Mouse (Mus musculus) olfactory bulb, adult 2 months (tissue): ENCODE results near the gene Nfe2. TPM values are rescaled to one million over a fixed set of nuclear protein-coding genes. Genes with fewer than 3 reads are reported as not detected.

ENCODE experiments used
- H3K27ac ChIP-seq: fragments of 200-500 bp; 2 replicates; pipeline ENCODE4 v1.5.1; 2012; ENCODE audit warnings: low read depth, low read length; ENCODE audit not compliant: insufficient read depth
- H3K4me1 ChIP-seq: fragments of 200-500 bp; 2 replicates; pipeline ENCODE4 v1.6.1; 2012; ENCODE audit warnings: low read length; ENCODE audit not compliant: control insufficient read depth, insufficient read depth
- H3K4me3 ChIP-seq: fragments of 200-500 bp; 2 replicates; pipeline ENCODE4 v1.5.1; 2012; ENCODE audit warnings: mild to moderate bottlenecking, low read depth, low read length, moderate library complexity; ENCODE audit not compliant: insufficient read depth
- CTCF ChIP-seq: fragments of 200-500 bp; IDR thresholded peaks from 2 replicates; pipeline ENCODE4 v1.5.1; 2012; ENCODE audit warnings: low read depth, mild to moderate bottlenecking, low read length, moderate library complexity; ENCODE audit not compliant: insufficient read depth
- POLR2A ChIP-seq: fragments of 200-500 bp; IDR thresholded peaks from 2 replicates; pipeline ENCODE4 v1.6.1; 2012; ENCODE audit warnings: mild to moderate bottlenecking, low read depth, low read length, moderate library complexity; ENCODE audit not compliant: insufficient read depth
- WGBS: fragments of 180-500 bp; shearing (Covaris S2); methylation state at CpG from one replicate; pipeline ENCODE4 v1.1.7; 2018; 5-methylcytosine and 5-hydroxymethylcytosine counted together
- polyA plus RNA-seq: library from polyadenylated mRNA; stranded (reverse); fragments of >200 nt; gene quantifications from 2 replicates; pipeline ENCODE4 v1.2.4, GENCODE M21; 2012; ENCODE audit warnings: low replicate concordance; ENCODE audit not compliant: missing spikeins, insufficient read depth, insufficient read length

Nfe2 gene
- polyA plus RNA-seq, 1 experiment, result not detected

DNA sequence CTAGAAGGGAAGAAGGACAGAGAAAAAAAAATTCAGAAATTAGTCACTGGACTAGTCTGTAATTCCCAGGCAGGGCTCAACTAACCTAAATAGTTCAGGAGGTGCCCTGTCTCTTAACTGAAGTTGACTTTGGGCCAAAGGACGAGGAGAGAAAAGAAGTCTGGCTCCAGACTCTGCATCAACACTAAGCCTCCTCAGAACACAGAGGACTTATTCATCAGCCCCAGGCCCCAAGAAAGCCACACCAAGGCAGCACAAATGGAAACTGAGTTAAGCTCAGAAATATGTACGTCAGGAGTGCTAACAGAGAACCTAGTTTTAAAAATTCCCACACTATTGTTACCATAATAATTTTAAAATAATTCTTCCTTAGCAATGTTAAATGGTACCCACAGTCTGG lies 44.1 kb downstream of the Nfe2 start:
- H3K4me1 ChIP-seq, result peaks cover 6% of the 10 kb centered on the region; the same call in 1 of the 2 replicates
- no peak overlapping the region; the same call in 1 of the 2 replicates for H3K27ac ChIP-seq
- 17% methylated on average over 2 of the region's 2 CpGs for WGBS
- H3K4me3 ChIP-seq, result no peak overlapping the region
- no peak for TF ChIP-seq CTCF

DNA sequence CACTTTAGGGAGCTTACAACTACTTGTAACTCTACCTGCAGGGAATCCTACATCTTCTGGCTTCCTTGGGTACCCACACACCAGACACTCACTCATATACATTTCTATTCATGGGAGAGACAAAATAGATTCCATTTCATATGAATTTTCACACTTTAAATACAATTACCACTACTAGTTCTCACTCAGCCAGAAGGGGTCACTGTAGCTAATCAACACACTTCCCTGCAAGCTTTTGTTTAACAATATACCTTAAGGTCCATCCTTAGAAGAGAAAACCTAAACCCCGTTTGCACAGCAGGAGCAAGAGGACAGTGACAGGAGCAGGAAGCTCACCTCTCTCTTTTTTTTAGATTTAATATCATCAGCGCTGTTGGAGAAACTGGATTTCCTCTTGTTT lies 53.0 kb downstream of the Nfe2 start:
- no peak for TF ChIP-seq POLR2A
- no peak for TF ChIP-seq CTCF
- Histone ChIP-seq H3K4me3 (no peak overlapping the region), H3K27ac (no peak overlapping the region), H3K4me1 (no peaks in the 10 kb centered on the region)
- WGBS, result 46% methylated on average over 2 of the region's 2 CpGs

DNA sequence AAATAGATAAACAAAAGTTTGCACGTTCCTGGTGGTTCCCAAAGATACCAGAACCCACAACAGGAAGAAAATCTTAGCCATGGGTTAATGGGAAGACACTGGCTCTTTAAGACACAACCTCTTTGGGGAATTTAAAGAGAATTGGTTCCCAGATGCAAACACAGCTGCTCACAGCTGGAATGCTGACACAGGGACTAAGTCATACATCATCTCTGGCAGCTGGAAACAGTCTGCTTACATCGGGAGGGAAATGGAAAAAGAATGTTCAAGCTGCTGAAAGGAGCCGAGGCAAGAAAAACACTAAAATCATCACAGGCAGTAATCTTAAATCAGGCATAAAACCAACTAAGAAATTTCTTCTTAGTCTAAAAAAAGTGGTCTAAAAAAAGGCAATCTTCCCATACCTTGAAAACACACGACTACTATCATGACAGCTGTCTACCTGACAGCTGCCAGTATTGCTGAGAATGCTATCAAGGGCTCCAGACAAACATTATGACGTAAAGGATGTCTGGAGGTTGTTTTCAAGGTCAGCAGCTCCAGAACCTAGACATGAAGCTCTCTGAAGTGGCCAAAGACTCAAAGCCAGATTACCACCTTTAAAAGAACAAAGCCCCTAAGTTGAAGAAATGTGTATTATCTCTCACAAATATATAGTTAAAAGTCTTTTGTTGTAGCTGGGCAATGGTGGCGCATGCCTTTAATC lies 56.0 kb downstream of the Nfe2 start:
- peak overlapping the region; percentile 56; the same call in 1 of the 2 replicates for H3K27ac ChIP-seq
- TF ChIP-seq POLR2A (no peak), CTCF (no peak)
- H3K4me1 ChIP-seq, result no peaks in the 10 kb centered on the region
- 42% methylated on average over 6 of the region's 6 CpGs for WGBS
- no peak overlapping the region for H3K4me3 ChIP-seq

Other genes with a start within 250 kb of the Nfe2 start
- gene Hoxc4, start 239.5 kb downstream of the Nfe2 start, polyA plus RNA-seq, result not detected in 2 replicates
- gene Smug1, start 91.3 kb downstream of the Nfe2 start, polyA plus RNA-seq, result not detected in 2 replicates
- 111 and 221 TPM in 2 replicates for gene Cbx5, start 18.6 kb downstream of the Nfe2 start, polyA plus RNA-seq
- gene Hnrnpa1, start 18.0 kb downstream of the Nfe2 start, polyA plus RNA-seq, result 185 and 643 TPM in 2 replicates
- gene Copz1, start 14.3 kb upstream of the Nfe2 start, polyA plus RNA-seq, result not detected in 2 replicates
- not detected in 2 replicates for gene Gpr84, start 52.2 kb upstream of the Nfe2 start, polyA plus RNA-seq
- not detected in 2 replicates for gene Zfp385a, start 81.7 kb upstream of the Nfe2 start, polyA plus RNA-seq
- not detected in 2 replicates for gene Itga5, start 108.4 kb upstream of the Nfe2 start, polyA plus RNA-seq
- not detected in 2 replicates for gene Gtsf1, start 172.1 kb upstream of the Nfe2 start, polyA plus RNA-seq
- not detected in 2 replicates for gene Gtsf2, start 190.1 kb upstream of the Nfe2 start, polyA plus RNA-seq
- not detected in 2 replicates for gene Nckap1l, start 195.4 kb upstream of the Nfe2 start, polyA plus RNA-seq
- not detected in 2 replicates for gene Pde1b, start 244.6 kb upstream of the Nfe2 start, polyA plus RNA-seq